Mouse (Mus musculus) kidney, adult 9 months (tissue): ENCODE data around the gene Tia1.
A peak's percentile ranks its signal among the peaks of the same experiment; 100 is the strongest.
"Not testable (repeated sequence)": the region's sequence is repeated elsewhere in the genome, so short reads cannot be mapped to it uniquely, and the experiment has no call there.

ENCODE experiments used
- DNase-seq: peaks from one replicate; pipeline ENCODE4 v3.0.0; 2022

Tia1 gene

DNA sequence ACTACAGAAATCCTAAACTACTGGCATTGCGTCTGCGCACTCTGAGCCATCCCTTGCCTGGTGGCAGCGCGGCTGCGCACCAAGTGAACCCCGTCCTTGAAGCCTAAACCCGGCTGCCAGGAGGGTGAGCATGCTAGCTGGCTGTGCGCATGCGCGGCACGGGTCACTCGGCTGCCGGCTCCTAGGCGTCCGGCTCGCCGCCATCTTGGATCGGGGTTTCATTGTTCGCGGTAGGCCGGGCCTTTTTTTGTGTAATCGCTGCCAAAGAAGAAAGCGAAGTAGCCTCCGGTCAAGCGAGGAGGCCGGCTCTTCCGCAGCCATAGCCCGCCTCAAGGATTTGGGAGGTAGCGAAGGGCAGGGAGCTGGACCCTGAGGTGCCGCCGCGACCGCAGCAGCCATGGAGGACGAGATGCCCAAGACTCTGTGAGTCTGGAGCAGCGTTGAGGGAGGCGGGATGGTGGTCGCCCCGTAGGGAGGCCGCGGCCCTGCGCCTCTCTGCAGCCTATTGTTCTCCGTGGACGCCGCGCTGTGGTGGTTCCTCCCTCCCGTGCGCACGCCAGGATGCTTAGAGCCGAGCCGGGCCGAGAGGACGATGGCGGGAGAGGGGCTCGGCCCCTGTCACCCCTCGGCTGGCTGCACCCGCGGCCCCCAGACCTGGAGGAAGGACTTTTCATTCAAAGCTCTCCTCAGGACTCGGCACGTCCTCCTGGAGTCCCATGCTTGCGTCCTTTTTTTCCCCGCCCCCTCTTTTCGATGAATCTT, at the start of gene Tia1:
TSS of gene Tia1 (plus strand) at position 120 of the 762 bp plus-strand sequence.
- DNase-seq, result peak; percentile 97

DNA sequence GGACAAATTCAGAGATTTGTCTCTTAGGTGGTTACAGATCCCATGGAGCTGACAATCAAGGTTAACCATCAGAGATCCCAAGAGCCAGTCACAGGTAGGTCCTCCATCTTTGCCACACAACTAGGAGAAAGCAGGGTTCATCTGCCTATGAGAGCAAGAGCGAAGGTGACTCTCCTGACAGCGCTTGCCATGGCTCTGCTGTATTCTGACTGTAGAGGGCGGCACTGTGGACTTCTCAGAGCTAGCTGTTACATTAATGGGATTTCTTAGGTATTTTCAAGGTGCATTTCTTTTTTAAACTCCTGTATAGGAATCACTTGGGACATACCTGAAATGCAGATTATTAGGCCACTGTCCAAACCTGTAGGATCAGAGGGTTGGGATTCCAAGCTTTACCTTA, 49.1 kb upstream of the Tia1 start:
- no peak for DNase-seq

DNA sequence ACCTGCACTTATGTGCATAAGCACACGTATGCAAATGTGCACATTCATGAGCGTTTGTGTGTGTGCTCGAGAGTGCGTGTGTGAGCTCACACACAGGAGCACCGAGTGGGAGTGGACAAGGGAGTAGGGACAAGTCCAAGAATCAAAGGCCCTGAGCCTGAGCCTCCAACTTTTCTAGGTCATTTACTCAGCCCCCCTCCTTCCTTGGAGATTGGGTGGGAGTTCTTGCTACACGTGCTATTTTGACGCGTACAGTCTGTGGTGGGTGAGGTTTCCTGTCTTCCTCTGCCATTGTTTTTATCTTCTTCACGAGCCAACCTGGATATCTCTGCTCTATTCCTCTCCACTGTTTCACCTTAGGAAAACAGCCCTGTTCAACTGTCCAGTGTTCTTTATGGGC, 47.1 kb upstream of the Tia1 start:
- DNase-seq, result no peak

DNA sequence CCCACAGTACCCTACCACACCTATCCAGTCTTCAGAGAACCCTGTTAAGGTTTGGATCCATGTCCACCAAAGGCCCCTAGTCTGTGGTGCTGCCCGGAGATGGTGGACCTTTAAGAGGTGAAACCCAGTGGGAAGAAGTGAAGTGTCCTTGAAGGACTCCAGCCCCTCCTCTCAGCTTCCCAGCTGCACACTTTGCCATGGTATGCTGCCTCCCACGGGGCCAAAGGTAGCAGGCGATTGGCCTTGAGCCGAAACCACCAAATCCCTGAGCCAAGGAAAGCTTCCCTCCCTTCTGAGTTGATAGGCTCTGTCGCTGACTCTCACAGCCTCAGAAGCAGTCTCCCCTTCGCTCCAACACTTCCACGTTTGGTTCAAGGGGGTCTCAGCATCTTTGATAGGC, 43.3 kb upstream of the Tia1 start:
- peak; percentile 84 for DNase-seq

DNA sequence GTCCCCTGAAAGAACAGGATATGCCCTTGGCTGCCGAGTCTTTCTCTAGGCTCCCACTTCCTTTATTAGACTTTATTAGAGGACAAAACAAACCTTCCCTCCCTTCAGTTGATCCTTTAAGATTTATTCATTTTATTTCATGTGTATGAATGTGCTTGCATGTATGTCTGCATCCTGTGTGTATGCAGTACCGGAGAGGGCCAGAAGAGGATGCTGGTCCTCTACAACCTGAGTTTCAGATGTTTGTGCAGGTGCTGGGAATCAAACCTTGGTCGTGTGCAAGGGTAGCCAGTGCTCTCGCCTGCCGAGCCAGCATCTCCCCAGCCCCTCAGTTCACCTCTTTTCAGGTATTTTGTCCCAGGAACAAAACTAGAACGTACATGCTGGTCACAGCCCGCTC, 42.6 kb upstream of the Tia1 start:
- DNase-seq, result no peak

DNA sequence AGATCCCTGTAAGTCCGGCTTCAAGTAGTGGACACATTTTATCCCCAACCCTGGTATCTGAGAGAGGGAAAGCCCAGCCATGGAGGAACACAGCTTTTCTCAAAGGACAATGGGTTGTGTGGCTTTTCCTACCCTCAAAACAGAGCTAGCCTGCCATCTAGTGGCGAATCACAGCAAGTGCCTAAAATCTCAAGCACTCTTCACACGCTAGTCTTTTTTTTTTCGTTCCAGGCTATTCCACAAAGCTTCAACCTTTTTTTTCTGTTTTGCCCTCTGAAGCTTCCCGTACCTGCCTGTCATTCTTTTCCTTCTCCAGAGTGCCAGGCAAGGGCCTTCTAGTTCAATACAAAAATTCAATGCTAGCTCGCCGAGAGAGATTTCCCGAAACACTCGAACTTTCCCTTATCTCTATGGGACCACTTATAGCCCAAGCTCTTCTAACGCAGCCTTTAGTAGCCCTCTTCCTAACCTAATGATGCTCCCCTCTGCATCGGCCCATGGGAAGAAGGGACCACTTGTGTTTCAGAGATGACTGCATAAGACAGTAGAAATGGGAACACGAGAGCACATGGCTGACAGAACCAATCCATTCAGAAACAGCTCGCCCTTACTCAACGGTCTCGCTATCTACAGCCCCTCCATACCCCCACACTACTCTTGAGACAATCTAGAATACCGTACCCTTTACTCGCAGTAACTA, 39.4 kb upstream of the Tia1 start:
- DNase-seq, result peak; percentile 79

DNA sequence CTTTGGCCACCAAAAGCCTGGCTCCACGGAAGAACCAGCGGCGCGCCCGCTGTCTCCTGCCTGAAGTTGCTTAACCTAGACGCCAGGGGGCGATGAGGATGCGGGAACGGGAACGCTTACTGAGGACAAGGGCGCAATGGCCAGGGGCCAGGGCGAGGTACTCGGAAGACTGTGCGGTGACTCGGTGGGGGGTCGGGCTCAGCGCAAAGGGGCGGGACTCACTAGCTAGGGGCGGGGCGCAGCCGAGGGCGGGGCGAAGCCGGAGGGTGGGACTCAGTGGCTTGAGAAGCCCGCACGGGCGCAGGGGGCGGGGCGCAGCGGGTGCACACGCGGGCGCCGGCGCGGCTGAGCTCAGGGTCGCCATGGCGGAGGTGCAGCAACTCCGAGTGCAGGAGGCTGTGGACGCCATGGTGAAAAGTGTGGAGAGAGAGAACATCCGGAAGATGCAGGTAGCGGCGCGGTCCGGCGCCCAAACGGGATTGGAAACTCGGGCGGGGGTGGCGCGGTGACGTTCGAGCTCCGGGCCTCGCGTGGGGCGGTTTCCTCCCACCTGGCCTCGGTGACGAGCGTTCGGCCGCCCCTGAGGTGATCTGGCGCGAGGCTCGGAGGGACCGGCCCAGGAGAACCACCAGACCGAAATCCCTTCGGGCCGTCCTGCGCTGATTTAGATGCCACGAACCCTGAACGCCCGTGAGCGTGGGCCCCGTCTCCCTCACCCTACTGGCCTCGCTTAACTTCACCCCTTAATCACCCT, 38.5 kb upstream of the Tia1 start, which contains the start of gene Fam136a:
TSS of gene Fam136a (plus strand) at position 276 of the 754 bp plus-strand sequence.
- peak; percentile 95 for DNase-seq

DNA sequence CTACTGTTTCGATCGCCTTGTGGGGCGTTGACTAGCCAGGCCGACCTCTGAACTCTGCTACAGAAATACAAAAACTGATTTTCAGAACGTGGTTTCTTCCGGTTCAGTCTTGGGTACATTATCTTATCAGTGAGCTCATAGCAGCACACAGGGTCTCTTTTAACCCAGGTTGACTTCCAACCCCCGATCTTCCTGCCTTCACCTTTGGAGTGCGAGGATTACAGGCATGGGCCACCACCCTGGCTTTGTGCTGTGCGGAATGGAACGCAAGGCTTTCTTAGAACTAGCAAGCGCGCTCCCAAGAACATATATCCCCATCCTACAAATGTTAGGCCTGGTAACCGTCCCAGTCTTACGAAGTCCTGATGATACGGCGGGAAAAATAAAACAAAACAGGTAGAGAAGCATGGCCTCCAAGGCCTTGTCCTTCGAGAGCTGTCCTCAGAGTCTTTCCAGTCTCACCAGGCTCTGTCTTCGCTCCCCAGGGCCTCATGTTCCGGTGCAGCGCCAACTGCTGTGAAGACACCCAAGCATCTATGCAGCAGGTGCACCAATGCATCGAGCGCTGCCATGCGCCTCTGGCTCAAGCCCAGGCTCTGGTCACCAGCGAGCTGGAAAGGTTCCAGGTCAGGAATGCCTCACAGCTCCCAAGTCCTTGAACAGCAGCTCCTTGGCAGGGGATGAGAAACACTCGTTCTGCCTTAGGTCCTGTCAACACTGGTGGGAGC, 37.7 kb upstream of the Tia1 start:
- peak; percentile 72 for DNase-seq

DNA sequence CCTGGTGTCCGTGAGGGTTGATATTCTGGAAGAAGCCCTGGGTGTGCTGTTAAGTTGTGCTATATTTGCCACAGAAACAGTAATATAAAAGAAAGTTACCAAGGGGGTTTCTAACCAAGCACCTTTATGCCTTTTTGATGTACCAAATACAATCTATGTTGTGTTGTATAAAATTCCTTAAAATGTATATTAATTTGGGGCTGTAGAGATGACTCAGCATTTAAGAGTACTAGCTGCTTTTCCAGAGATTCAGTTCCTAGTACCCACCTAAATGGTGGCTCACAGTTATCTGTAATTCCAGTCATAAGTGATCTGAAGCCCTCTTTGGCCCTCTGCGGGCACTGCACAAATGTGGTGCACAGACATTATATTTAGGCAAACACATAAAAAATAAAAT, 37.2 kb upstream of the Tia1 start:
- no peak for DNase-seq

DNA sequence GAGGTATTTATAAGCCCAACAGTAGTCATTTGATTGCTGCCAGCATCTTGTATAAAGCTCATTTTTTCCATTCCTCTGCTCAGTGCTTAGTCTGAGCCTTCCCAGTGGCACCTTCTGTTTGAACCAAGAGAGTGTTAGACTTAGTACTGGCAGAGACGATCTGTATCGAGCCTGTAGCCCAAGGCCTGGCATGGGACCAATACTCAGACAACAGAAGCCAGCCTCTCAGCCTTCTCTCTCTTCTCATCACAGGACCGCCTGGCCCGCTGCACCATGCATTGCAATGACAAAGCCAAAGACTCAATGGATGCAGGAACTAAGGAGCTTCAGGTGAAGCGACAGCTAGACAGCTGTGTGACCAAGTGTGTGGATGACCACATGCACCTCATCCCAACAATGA, 35.5 kb upstream of the Tia1 start:
- no peak for DNase-seq

DNA sequence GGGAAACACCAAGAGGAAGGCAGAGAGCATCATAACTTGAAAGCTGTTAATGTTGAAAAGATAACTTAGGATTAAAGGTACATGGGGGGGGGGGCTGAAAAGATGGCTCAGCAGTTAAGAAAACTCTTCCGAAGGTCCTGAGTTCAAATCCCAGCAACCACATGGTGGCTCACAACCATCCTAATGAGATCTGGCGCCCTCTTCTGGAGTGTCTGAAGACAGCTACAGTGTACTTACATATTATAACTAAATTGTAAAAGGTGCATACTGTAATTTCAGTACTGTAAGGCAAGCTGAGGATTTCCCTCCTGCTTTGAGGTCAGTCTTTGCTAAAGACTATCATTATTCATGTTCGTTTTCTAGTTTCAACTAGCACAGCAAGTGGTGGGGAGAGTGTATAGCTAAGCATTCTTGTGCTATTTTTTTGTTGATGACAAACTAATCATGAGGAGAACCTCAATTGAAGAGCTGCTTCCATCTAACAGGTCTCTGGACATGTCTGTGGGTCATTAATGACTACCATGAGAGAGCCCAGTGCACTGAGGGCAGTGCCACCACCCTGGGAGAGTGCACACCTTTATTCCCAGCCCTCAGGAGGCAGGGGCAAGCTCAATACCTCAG, 33.8 kb upstream of the Tia1 start:
- no peak for DNase-seq

DNA sequence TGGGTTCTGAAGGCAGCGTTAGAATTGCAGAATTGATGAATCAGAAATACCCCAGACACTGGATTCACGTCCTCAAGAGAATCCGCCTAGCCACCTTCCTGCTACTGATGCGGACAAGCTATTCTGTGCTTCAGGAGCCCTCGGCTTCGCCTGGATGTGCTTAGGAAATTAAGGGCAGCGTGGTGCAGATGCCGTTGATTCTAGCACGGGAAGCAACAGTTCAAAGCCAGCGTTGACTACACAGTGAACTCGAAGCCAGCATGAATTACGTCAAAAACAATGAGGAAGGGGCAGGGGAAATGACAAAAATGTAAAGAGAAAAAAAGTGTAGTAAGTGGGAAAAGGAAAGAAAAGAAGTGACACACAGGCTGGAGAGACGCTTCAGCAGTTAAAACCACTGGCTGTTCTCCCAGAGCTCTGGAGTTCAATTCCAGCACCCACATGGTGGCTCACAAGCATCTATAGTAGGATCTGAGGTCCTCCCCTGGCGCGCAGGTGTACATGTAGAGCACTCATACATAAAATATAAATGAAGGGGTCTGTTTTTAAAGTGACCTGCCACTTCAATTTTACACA, 33.2 kb upstream of the Tia1 start, which contains the start of gene Snrpg:
TSS of gene Snrpg (plus strand) at position 541 of the 576 bp plus-strand sequence.
- DNase-seq, result no peak

DNA sequence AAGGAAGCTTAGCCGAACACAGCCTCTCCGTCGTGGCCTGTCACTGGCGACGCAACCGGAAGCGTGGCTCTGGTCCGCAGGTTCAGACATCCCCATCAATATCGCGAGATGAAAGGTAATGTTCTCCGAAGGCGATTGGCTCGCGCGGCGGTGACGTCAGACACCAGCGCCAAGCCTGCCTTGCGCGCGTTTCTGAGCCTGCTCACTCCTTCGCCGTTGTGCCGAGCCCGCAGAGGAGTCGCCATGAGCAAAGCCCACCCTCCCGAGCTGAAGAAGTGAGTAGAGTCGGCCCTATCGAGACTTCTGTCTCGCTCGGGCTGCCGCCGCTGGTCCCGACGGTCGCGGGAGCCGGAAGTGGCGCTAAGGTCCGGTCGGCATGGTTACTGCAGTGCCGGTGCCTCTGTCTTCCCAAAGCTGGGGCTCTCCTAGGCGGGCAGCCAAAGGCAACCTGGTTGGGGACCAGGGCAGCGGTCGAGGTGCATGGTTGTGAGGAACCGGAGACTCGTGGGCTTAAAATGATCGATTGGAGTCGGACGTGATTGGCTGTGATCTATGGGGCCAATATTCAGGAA, 32.6 kb upstream of the Tia1 start:
- DNase-seq, result peak; percentile 97

DNA sequence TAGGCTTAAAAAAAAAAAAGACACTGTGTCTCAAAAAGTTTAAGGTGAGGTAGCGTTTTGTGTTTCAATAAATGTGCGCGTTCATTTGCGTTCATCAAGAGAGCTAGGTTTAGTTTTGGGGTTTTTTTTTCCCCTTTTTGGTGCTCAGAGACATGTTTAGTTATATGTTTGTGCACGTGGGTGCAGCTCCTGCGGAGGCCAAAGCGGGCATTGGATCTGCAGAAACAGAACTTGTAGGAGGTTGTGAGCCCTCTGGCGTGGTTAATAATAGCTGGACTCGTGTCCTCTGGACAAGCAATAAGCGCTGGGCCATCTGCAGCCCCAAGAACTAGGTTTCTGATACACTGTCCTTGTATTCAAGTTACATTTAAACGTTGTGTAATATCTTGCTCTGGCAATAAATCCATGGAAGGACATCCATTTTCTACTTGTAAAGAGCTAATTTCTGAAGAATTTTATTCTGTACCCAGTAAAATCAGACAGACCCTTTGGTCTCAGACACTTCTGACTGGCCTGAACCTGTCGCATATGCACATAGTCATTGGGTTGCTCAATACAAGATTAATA, 32.0 kb upstream of the Tia1 start:
- DNase-seq, result no peak

DNA sequence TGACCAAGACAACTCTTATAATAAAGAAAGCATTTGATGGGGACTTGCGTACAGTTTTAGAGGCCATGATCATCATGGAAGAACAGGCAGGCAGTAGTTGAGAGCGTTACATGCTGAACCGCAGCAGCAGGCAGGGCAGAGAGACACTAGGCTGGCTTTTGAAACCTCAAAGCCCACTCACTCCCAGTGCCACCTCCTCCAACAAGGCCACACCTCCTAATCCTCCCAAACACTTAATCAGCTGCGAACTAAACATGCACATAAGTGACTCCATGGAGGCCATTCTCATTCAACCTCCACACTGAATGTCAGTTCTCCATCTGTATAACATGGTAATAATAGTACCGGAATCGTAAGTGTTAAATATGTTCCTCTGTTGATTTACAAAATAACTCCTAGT, 30.5 kb upstream of the Tia1 start:
- DNase-seq, result no peak

DNA sequence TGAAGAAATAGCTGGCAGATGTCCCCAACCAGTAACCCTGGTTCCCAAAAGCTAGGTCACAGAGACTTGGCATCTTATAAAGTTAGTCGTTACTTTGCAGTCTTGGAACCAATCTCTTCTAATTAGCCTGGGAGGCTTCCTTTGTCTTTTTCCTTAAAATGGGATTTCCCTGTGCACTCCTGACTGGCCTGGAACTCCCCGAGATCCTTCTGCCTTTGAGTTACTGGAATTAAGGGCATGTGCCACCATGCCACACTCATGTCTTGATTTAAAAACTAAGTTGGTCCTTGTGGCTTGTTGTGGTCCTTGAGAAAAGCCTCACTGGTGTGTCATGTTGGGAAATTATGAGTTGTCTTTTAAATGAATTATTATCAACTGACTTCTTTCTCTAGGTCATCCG, 25.7 kb upstream of the Tia1 start:
- no peak for DNase-seq

DNA sequence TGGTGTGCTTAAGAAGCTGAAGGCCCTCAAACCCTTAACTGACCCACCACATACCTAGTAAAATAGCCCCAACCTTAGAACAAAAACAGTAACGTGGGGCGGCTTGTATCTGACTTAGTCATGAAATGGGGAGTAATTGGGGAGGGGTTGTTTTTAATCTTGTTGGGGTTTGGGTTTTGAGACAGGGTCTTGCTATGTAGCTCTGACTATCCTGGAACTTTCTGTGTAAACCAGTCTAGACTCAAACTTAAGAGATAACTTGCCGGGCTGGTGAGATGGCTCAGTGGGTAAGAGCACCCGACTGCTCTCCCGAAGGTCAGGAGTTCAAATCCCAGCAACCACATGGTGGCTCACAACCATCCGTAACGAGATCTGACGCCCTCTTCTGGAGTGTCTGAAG, 23.9 kb upstream of the Tia1 start:
- not testable (repeated sequence) for DNase-seq

DNA sequence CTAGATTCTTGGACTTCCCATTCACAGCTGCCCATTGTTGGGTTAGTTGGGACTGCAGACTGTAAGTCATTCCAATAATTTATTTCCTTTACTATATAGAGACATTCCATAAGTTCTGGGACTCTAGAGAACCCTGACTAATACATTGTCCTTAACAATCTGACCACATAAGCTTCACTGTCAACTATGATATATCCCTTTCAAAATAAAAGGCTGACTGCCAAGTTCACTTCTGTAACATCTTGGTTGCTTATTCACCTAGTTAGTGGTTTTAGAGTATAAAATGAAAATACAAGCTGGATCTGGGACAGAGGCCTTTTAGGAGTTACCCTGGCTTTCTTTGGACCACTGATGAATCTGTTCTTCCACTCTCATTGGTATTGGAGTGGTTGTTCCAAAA, 21.5 kb upstream of the Tia1 start:
- DNase-seq, result no peak

DNA sequence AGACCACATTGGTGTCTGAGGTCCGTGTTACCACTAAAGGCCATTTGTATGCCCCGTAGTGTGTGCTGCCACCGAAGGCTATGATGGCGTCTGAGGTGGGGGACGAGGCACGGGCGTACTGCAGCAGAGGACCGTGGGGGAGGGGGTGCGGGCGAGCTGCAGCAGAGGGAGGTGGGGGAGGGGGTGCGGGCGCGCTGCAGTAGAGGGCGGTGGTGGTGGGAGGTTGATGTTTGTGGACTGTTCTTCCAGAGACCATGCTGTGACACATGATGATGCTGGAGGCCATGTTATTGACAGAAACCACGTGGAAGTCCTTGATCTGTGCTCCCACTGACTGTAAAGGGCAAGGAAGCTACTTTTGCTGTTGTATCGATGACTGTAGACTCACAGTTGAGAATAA, 20.6 kb upstream of the Tia1 start:
- DNase-seq, result no peak

DNA sequence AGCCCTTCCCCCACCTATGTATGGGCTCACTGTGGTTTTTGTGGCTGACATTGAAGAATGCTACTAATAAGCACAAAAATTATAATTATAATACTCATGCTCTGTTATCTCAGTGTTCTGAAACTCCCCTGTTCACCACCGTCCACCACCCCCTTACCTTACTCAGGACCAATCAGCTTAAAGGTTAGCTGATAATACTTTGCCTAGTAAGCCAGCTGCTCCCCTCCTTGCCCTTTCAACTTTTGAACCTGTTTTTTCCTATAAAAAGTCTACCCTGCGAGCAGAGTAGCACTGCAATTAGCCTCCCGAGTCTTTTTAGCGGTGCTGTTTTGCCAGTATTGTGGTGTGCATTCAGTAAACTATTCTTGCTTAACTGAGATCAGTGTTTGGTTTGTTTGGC, 19.3 kb upstream of the Tia1 start:
- DNase-seq, result no peak

DNA sequence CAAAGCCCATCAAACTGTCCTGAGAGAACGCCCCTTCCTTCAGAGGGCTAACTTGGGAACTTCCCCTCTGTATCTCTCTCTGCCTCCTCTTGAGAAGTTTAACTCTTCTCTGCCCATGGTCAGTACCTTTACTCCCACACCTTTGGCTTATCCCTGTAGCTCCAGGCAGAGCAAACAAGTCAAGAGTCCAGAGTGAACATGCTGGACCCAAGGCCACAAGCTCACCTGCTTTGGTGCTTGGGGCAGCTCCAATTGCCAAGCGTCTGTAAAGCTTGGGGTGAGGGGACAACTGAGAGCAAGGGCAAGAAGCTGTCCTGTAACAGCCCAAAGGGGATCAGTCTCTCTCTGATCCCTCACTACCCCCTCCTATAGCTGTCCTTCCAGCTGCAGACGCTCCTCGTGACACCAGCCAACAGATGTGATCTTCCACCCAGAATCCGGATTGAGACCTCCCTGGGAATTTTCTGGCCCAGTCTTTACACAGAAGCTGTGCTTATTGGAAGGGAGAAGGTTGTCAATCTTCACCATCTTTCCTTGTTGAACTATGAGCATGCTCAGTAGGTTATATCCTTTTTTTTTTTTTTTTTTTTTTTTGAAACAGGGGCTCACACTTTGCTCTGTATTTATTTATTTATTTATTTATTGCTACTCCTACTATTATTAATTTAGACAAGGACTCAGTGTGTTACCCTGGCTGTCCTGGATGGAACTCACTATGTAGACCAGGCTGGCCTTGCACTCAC, 18.5 kb upstream of the Tia1 start:
- no peak for DNase-seq
